Mouse (Mus musculus): ENCODE measurements around the gene Bfsp2.

DNA sequence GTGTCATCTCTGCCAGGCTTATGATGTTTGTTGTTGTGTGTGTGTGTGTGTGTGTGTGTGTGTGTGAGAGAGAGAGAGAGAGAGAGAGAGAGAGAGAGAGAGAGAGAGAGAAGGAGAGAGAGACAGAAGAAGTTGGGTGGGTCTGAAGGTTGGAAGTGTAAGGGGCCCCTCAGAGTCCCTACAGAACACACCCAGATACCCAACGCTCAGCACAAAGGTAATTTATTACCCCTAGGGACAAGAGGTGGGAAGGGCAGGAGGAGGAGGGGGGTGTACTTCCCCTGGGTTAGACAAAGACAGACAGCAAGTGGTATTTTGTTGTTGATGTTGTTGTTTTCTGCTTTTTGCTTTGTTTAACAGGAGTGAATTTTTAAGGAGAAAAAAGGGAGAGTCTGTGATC lies 94.6 kb downstream of the Bfsp2 start:
- no peak for TF ChIP-seq CTCF (IDR thresholded peaks at IDR 0.05; ENCODE audit: low read depth, low read length)
- TF ChIP-seq POLR2A (IDR thresholded peaks at IDR 0.05; ENCODE audit: borderline replicate concordance, low read depth, low read length): no peak

Measured in bone marrow macrophage, adult 2 months (primary cell).